24 mouse cellular contexts compared by ENCODE assay signal in the genomic region with DNA sequence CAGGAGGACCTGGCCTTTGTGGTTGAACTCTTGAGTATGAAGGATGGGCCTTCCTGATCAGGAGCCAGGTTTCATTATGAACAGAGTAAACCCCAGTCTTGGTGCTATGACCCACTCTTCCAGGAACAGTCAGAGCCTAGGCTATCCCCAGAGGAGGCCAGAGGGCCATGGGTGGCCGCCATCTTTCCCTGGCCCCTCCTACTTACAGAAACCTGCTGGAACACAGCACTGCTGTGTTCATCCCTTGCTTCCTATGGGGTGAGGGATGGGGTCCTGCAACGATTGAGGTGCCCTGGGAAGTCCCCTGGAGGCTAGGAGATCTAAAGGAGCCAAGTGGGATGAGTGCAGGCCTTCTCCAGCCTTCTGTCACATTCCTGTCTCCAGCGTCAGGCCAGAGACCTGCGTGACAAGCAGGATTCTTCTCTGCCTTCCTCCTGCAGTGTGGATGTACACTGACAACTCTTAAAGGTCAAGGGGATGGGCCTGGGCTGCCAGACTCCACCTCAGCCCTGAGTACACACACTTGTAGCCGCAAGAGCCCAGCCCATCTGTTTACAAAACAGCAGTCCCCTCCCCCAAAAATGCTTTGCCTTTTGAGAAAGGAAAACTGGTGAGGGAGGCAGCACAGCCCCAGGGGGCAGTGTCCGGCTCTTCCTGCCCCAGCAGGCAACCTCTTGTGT. TPM values are rescaled to one million over a fixed set of nuclear protein-coding genes. Genes with fewer than 3 reads are reported as not detected.
DNase-seq lines count a peak whose midpoint lies in the region; ATAC-seq and TF ChIP-seq lines count a peak whose summit lies in the region.
"Had no signal": no experiment of that assay in that cellular context is flagged by ENCODE, and none has a peak within 500 bp of the region (broad histone marks: within the 10 kb centered on the region; RNA-seq: fewer than 3 reads in every experiment).

No protein-coding gene starts in this region.

- peak; percentile 63 for DNase-seq in adrenal gland, adult 2 months
- DNase-seq in adrenal gland, postnatal 10 days, result no peak
- peak; percentile 52 for DNase-seq in gastrocnemius, adult 2 months
- DNase-seq in gastrocnemius, postnatal 10 days, result no peak
- DNase-seq in lung, embryonic 14.5 days, result peak; percentile 20
- DNase-seq in lung, postnatal 36 days, result no peak
- DNase-seq in adipocyte (ENCODE audit: low spot score), result peak; percentile 49
- DNase-seq in left cerebral cortex, adult 2 months (ENCODE audit: extremely low spot score in 1 of 2, low spot score in 2 of 2), result no peak
- DNase-seq: cerebellum, adult 11 months; cerebellum, adult 8-10 months; cerebellum, postnatal 14 days; embryo, embryonic 11 days; gastrocnemius, postnatal 36 days; heart, adult 18-20 months; heart, postnatal 14 days; kidney, adult 2 months had no signal

- intact Hi-C loops in gastrocnemius, adult 2 months (cut with DNase I), result loop anchor here (10.0 kb wide), 1 partner anchor 313 kb away; no protein-coding TSS in a partner anchor
- intact Hi-C loops in left cerebral cortex, adult 2 months (cut with DNase I), result no loop called here

- H3K9me3 ChIP-seq in lung, embryonic 14.5 days (ENCODE audit: low read depth, low read length), result no peaks in the 10 kb centered on the region
- H3K9me3 ChIP-seq: embryonic facial prominence, embryonic 12.5 days; forebrain, embryonic 12.5 days; heart, embryonic 10.5 days; heart, embryonic 15.5 days; hindbrain, embryonic 15.5 days had no signal

- peaks cover 67% of the 10 kb centered on the region for H3K36me3 ChIP-seq in lung, embryonic 14.5 days (ENCODE audit: insufficient read depth)

- no peak for TF ChIP-seq CTCF in gastrocnemius, adult 2 months (IDR thresholded peaks at IDR 0.05)
- TF ChIP-seq CTCF in lung, embryonic 14.5 days (IDR thresholded peaks at IDR 0.05; ENCODE audit: low read depth), result no peak
- no peak for TF ChIP-seq CTCF in left cerebral cortex, adult 2 months (IDR thresholded peaks at IDR 0.05)

- H3K4me3 ChIP-seq in gastrocnemius, adult 2 months, result no peak overlapping the region
- no peak overlapping the region for H3K4me3 ChIP-seq in lung, embryonic 14.5 days (ENCODE audit: low read depth, low read length)
- no peak overlapping the region for H3K4me3 ChIP-seq in left cerebral cortex, adult 2 months
- H3K4me3 ChIP-seq: embryonic facial prominence, embryonic 12.5 days; forebrain, embryonic 12.5 days; heart, embryonic 10.5 days; heart, embryonic 15.5 days; hindbrain, embryonic 15.5 days had no signal

- no peaks in the 10 kb centered on the region for H3K27me3 ChIP-seq in lung, embryonic 14.5 days (ENCODE audit: insufficient read depth, low read length)
- H3K27me3 ChIP-seq: embryonic facial prominence, embryonic 12.5 days; forebrain, embryonic 12.5 days; heart, embryonic 15.5 days; hindbrain, embryonic 15.5 days; Patski had no signal

- WGBS in lung, embryonic 14.5 days, result 65% methylated on average over 6 of the region's 6 CpGs

- ATAC-seq in lung, embryonic 14.5 days (ENCODE audit: insufficient read depth), result no peak
- ATAC-seq: forebrain, embryonic 16.5 days; intestine, embryonic 16.5 days; Patski had no signal

- no peak overlapping the region for H3K4me2 ChIP-seq in lung, embryonic 14.5 days
- H3K4me2 ChIP-seq: embryonic facial prominence, embryonic 12.5 days; forebrain, embryonic 12.5 days; heart, embryonic 15.5 days; hindbrain, embryonic 15.5 days had no signal

- H3K27ac ChIP-seq in gastrocnemius, adult 2 months, result peak overlapping the region; percentile 92
- no peak overlapping the region for H3K27ac ChIP-seq in lung, embryonic 14.5 days (ENCODE audit: low read depth)
- H3K27ac ChIP-seq in left cerebral cortex, adult 2 months, result no peak overlapping the region
- H3K27ac ChIP-seq: embryonic facial prominence, embryonic 12.5 days; forebrain, embryonic 12.5 days; heart, embryonic 10.5 days; heart, embryonic 15.5 days; hindbrain, embryonic 15.5 days had no signal

- H3K9ac ChIP-seq in lung, embryonic 14.5 days, result no peak overlapping the region
- H3K9ac ChIP-seq: embryonic facial prominence, embryonic 12.5 days; forebrain, embryonic 12.5 days; heart, embryonic 15.5 days; hindbrain, embryonic 15.5 days had no signal

- 0 out of 2 replicates have a peak, but pooled peaks cover 4% of the 10 kb centered on the region for H3K4me1 ChIP-seq in lung, embryonic 14.5 days (ENCODE audit: insufficient read depth)
- H3K4me1 ChIP-seq: embryonic facial prominence, embryonic 12.5 days had no signal

RNA-seq across cellular contexts. Expression of a gene that starts 16.1 kb away (rescaled TPM):
- total RNA-seq in adrenal gland, adult 2 months (2021), result 10 to 100 TPM in 1 of 2 experiments, 1 to 10 TPM in 1; 4.6 to 13.0 TPM
- polyA plus RNA-seq in adrenal gland, adult 2 months (2012; rRNA removed), result 14.9 and 15.4 TPM in 2 replicates
- total RNA-seq in adrenal gland, postnatal 10 days (2021), result 1 to 10 TPM; 5.0 to 6.3 TPM
- total RNA-seq in gastrocnemius, adult 2 months (2021), result under 1 TPM; 0.47 to 0.61 TPM
- under 1 TPM; 0.49 to 0.84 TPM for total RNA-seq in gastrocnemius, postnatal 10 days (2021)
- polyA plus RNA-seq in lung, embryonic 14.5 days (2014; fragmentation: Nextera tagmentation; extraction: Ambion mirVana), result 10.4 and 10.9 TPM in 2 replicates
- total RNA-seq in left cerebral cortex, adult 2 months (2021), result 10 to 100 TPM; 21.7 to 22.0 TPM

RNA-seq across cellular contexts. Expression of a gene that starts 17.2 kb away (rescaled TPM):
- 100 to 1,000 TPM; 108 to 117 TPM for total RNA-seq in adrenal gland, adult 2 months (2021)
- polyA plus RNA-seq in adrenal gland, adult 2 months (2012; rRNA removed), result 23.7 and 29.6 TPM in 2 replicates
- 100 to 1,000 TPM in 1 of 2 experiments, 10 to 100 TPM in 1; 100.0 to 108 TPM for total RNA-seq in adrenal gland, postnatal 10 days (2021)
- total RNA-seq in gastrocnemius, adult 2 months (2021), result 100 to 1,000 TPM in 1 of 2 experiments, 10 to 100 TPM in 1; 84.2 to 104 TPM
- total RNA-seq in gastrocnemius, postnatal 10 days (2021), result 10 to 100 TPM; 62.6 to 63.8 TPM
- polyA plus RNA-seq in lung, embryonic 14.5 days (2014; fragmentation: Nextera tagmentation; extraction: Ambion mirVana), result 147 and 149 TPM in 2 replicates
- total RNA-seq in left cerebral cortex, adult 2 months (2021), result 10 to 100 TPM; 79.3 to 84.5 TPM

RNA-seq across cellular contexts. Expression of a gene that starts 25.4 kb away (rescaled TPM):
- 10 to 100 TPM; 14.2 to 15.5 TPM for total RNA-seq in adrenal gland, adult 2 months (2021)
- 7.9 and 8.3 TPM in 2 replicates for polyA plus RNA-seq in adrenal gland, adult 2 months (2012; rRNA removed)
- total RNA-seq in adrenal gland, postnatal 10 days (2021), result 10 to 100 TPM; 14.1 to 15.0 TPM
- total RNA-seq in gastrocnemius, adult 2 months (2021), result 10 to 100 TPM; 20.8 to 25.1 TPM
- 10 to 100 TPM; 14.0 to 14.7 TPM for total RNA-seq in gastrocnemius, postnatal 10 days (2021)
- polyA plus RNA-seq in lung, embryonic 14.5 days (2014; fragmentation: Nextera tagmentation; extraction: Ambion mirVana), result 41.3 and 46.5 TPM in 2 replicates
- 10 to 100 TPM; 11.6 to 15.7 TPM for total RNA-seq in left cerebral cortex, adult 2 months (2021)

RNA-seq across cellular contexts. Expression of a gene that starts 32.9 kb away (rescaled TPM):
- 10 to 100 TPM; 58.4 to 69.9 TPM for total RNA-seq in adrenal gland, adult 2 months (2021)
- 92.0 and 96.8 TPM in 2 replicates for polyA plus RNA-seq in adrenal gland, adult 2 months (2012; rRNA removed)
- total RNA-seq in adrenal gland, postnatal 10 days (2021), result 10 to 100 TPM; 66.5 to 94.0 TPM
- 10 to 100 TPM; 52.7 to 55.2 TPM for total RNA-seq in gastrocnemius, adult 2 months (2021)
- 10 to 100 TPM; 44.9 to 59.2 TPM for total RNA-seq in gastrocnemius, postnatal 10 days (2021)
- 32.8 and 37.9 TPM in 2 replicates for polyA plus RNA-seq in lung, embryonic 14.5 days (2014; fragmentation: Nextera tagmentation; extraction: Ambion mirVana)
- 100 to 1,000 TPM; 134 to 140 TPM for total RNA-seq in left cerebral cortex, adult 2 months (2021)

Comparison
In these comparisons a context has a peak if more than half of its experiments do, and no peak if none do; other contexts are left out.
1. DNase-seq: peak in adrenal gland, adult 2 months (single experiment), gastrocnemius, adult 2 months (single experiment), lung, embryonic 14.5 days (single experiment) and adipocyte (single experiment); none in adrenal gland, postnatal 10 days (single experiment), gastrocnemius, postnatal 10 days (single experiment), lung, postnatal 36 days (single experiment) and left cerebral cortex, adult 2 months (0 of 2).